Mouse (Mus musculus) olfactory bulb, adult 2 months (tissue): Measurements from ENCODE around the gene Dynll1. TPM values are rescaled to one million over a fixed set of nuclear protein-coding genes. Genes with fewer than 3 reads are reported as not detected.

Experiments
- H3K27ac ChIP-seq: fragments of 200-500 bp; 2 replicates; pipeline ENCODE4 v1.5.1; 2012; ENCODE audit warnings: low read depth, low read length; ENCODE audit not compliant: insufficient read depth
- H3K4me1 ChIP-seq: fragments of 200-500 bp; 2 replicates; pipeline ENCODE4 v1.6.1; 2012; ENCODE audit warnings: low read length; ENCODE audit not compliant: control insufficient read depth, insufficient read depth
- H3K4me3 ChIP-seq: fragments of 200-500 bp; 2 replicates; pipeline ENCODE4 v1.5.1; 2012; ENCODE audit warnings: mild to moderate bottlenecking, low read depth, low read length, moderate library complexity; ENCODE audit not compliant: insufficient read depth
- CTCF ChIP-seq: fragments of 200-500 bp; IDR thresholded peaks from 2 replicates; pipeline ENCODE4 v1.5.1; 2012; ENCODE audit warnings: low read depth, mild to moderate bottlenecking, low read length, moderate library complexity; ENCODE audit not compliant: insufficient read depth
- POLR2A ChIP-seq: fragments of 200-500 bp; IDR thresholded peaks from 2 replicates; pipeline ENCODE4 v1.6.1; 2012; ENCODE audit warnings: mild to moderate bottlenecking, low read depth, low read length, moderate library complexity; ENCODE audit not compliant: insufficient read depth
- WGBS: fragments of 180-500 bp; shearing (Covaris S2); methylation state at CpG from one replicate; pipeline ENCODE4 v1.1.7; 2018; 5-methylcytosine and 5-hydroxymethylcytosine counted together
- polyA plus RNA-seq: library from polyadenylated mRNA; stranded (reverse); fragments of >200 nt; gene quantifications from 2 replicates; pipeline ENCODE4 v1.2.4, GENCODE M21; 2012; ENCODE audit warnings: low replicate concordance; ENCODE audit not compliant: missing spikeins, insufficient read depth, insufficient read length

Dynll1 gene
- 797 TPM in 1 of 2 replicates, not detected in the other for polyA plus RNA-seq

GRCm38 (mm10) chr5:115300792-115301614 is at the start of gene Dynll1:
Gene Dynll1 (minus strand): TSS chr5:115300999.
- Histone ChIP-seq H3K27ac (peak within 1 kb of the TSS; percentile 92), H3K4me1 (peaks cover 9% of the 10 kb centered on the region), H3K4me3 (peak within 1 kb of the TSS; percentile 93)
- 1% methylated on average over 64 of the region's 66 CpGs for WGBS
- TF ChIP-seq CTCF, result no peak
- TF ChIP-seq POLR2A, result peak; percentile 97

- Histone ChIP-seq H3K27ac (peak overlapping the region; percentile 71), H3K4me3 (peak overlapping the region; percentile 58), H3K4me1 (0 out of 2 replicates have a peak, but pooled peaks cover 2% of the 10 kb centered on the region)
- under 1% methylated on average over 18 of the region's 18 CpGs for WGBS
- TF ChIP-seq CTCF, result no peak
- TF ChIP-seq POLR2A, result no peak
These were observed 48.4 kb upstream of the Dynll1 start for GRCm38 (mm10) chr5:115349225-115349555.

GRCm38 (mm10) chr5:115348546-115349224 is 47.9 kb upstream of the Dynll1 start, which contains the start of gene Cox6a1:
Gene Cox6a1 (minus strand): TSS chr5:115348981.
- 1% methylated on average over 67 of the region's 74 CpGs for WGBS
- peak within 1 kb of the TSS; percentile 71 for H3K27ac ChIP-seq
- peak within 1 kb of the TSS; percentile 91 for H3K4me3 ChIP-seq
- TF ChIP-seq POLR2A (peak; percentile 85), CTCF (0 out of 2 replicates have a peak, but pooled peaks have one; percentile 12)
- H3K4me1 ChIP-seq, result 0 out of 2 replicates have a peak, but pooled peaks cover 2% of the 10 kb centered on the region

GRCm38 (mm10) chr5:115347564-115347963 is 46.8 kb upstream of the Dynll1 start:
- TF ChIP-seq CTCF (peak; percentile 44; the same call in 1 of the 2 replicates), POLR2A (no peak)
- WGBS, result under 1% methylated on average over 5 of the region's 5 CpGs

GRCm38 (mm10) chr5:115341314-115342165 is 40.7 kb upstream of the Dynll1 start:
- TF ChIP-seq POLR2A (no peak; the same call in 1 of the 2 replicates), CTCF (no peak)
- H3K27ac ChIP-seq, result peak overlapping the region; percentile 25; the same call in 1 of the 2 replicates
- H3K4me1 ChIP-seq, result peaks cover 2% of the 10 kb centered on the region
- 11% methylated on average over 36 of the region's 36 CpGs for WGBS
- H3K4me3 ChIP-seq, result peak overlapping the region; percentile 97

More at GRCm38 (mm10) chr5:115347564-115347963, 46.8 kb upstream of the Dynll1 start:
- Histone ChIP-seq H3K27ac (no peak overlapping the region), H3K4me1 (peaks cover 2% of the 10 kb centered on the region; the same call in 1 of the 2 replicates), H3K4me3 (peak overlapping the region; percentile 38)

- peak; percentile 61; the same call in 1 of the 2 replicates for TF ChIP-seq POLR2A
- TF ChIP-seq CTCF, result no peak
- peaks cover 2% of the 10 kb centered on the region for H3K4me1 ChIP-seq
- H3K4me3 ChIP-seq, result peak within 1 kb of the TSS; percentile 97
- H3K27ac ChIP-seq, result peak within 1 kb of the TSS; percentile 72
- under 1% methylated on average over 62 of the region's 62 CpGs for whole genome bisulfite sequencing
These were observed 39.9 kb upstream of the Dynll1 start, which contains the start of the genes Gatc and Triap1 for GRCm38 (mm10) chr5:115340577-115341313. Gene Gatc (minus strand): TSS chr5:115341178. Gene Triap1 (plus strand): TSS chr5:115341225.

GRCm38 (mm10) chr5:115340007-115340406 is 39.2 kb upstream of the Dynll1 start:
- 14% methylated on average over 7 of the region's 7 CpGs for WGBS
- no peak for TF ChIP-seq POLR2A
- TF ChIP-seq CTCF, result no peak
- Histone ChIP-seq H3K27ac (no peak overlapping the region), H3K4me3 (no peak overlapping the region), H3K4me1 (peaks cover 2% of the 10 kb centered on the region)

GRCm38 (mm10) chr5:115333626-115334025 is 32.8 kb upstream of the Dynll1 start:
- TF ChIP-seq POLR2A (no peak), CTCF (no peak)
- 66% methylated on average over 3 of the region's 3 CpGs for WGBS

More at GRCm38 (mm10) chr5:115333626-115334025, 32.8 kb upstream of the Dynll1 start:
- Histone ChIP-seq H3K27ac (no peak overlapping the region), H3K4me1 (peaks cover 8% of the 10 kb centered on the region), H3K4me3 (no peak overlapping the region)
